Mouse (Mus musculus) bone marrow, adult 2 months (tissue): ENCODE data around the gene Fam241b. TPM values are rescaled to one million over a fixed set of nuclear protein-coding genes. Genes with fewer than 3 reads are reported as not detected.
A peak's percentile ranks its signal among the peaks of the same experiment; 100 is the strongest.

Source experiments
- H3K27ac ChIP-seq: fragments of 200-500 bp; 2 replicates; pipeline ENCODE4 v1.5.1; 2012; ENCODE audit warnings: low read depth, mild to moderate bottlenecking, control low read depth, inconsistent platforms, low read length; ENCODE audit not compliant: control insufficient read depth, poor library complexity, insufficient read depth
- H3K4me1 ChIP-seq: fragments of 200-500 bp; 2 replicates; pipeline ENCODE4 v1.6.1; 2011; ENCODE audit warnings: low read length; ENCODE audit not compliant: control insufficient read depth, insufficient read depth
- H3K4me3 ChIP-seq: fragments of 200-500 bp; replicated peaks from 2 replicates; pipeline ENCODE3; 2011; ENCODE audit warnings: mild to moderate bottlenecking, low read depth, low read length, control low read depth; ENCODE audit not compliant: control insufficient read depth
- CTCF ChIP-seq: fragments of 200-500 bp; IDR thresholded peaks from 2 replicates; pipeline ENCODE4 v1.5.1; 2011; ENCODE audit warnings: low read length, control low read depth; ENCODE audit not compliant: control insufficient read depth, insufficient read depth
- POLR2A ChIP-seq: fragments of 200-500 bp; IDR thresholded peaks from 2 replicates; pipeline ENCODE4 v1.6.1; 2011; ENCODE audit warnings: low read depth, mild to moderate bottlenecking, control low read depth, low read length, borderline replicate concordance; ENCODE audit not compliant: control insufficient read depth
- WGBS: fragments of 180-500 bp; shearing (Covaris S2); methylation state at CpG from one replicate; pipeline ENCODE4 v1.1.7; 2018; 5-methylcytosine and 5-hydroxymethylcytosine counted together
- polyA plus RNA-seq: library from polyadenylated mRNA; stranded (reverse); fragments of >200 nt; gene quantifications from 2 replicates; pipeline ENCODE4 v1.2.4, GENCODE M21; 2011; ENCODE audit warnings: low replicate concordance; ENCODE audit not compliant: missing spikeins, insufficient read depth, insufficient read length

Fam241b gene
- polyA plus RNA-seq, 1 experiment: 2.0 TPM

GRCm38 (mm10) chr10:62138040-62138439 lies 5.7 kb downstream of the Fam241b start:
- no peak overlapping the region for H3K4me3 ChIP-seq
- H3K4me1 ChIP-seq: no peaks in the 10 kb centered on the region
- 33% methylated on average over 3 of the region's 3 CpGs for WGBS
- H3K27ac ChIP-seq: no peak overlapping the region
- TF ChIP-seq CTCF (no peak), POLR2A (no peak)

- Histone ChIP-seq H3K4me1 (no peaks in the 10 kb centered on the region; the same call in 1 of the 2 replicates), H3K27ac (no peak overlapping the region), H3K4me3 (no peak overlapping the region)
- TF ChIP-seq CTCF (no peak), POLR2A (no peak)
- 12% methylated on average over 4 of the region's 4 CpGs for WGBS
Observed at GRCm38 (mm10) chr10:62137150-62137549, 6.6 kb downstream of the Fam241b start.

GRCm38 (mm10) chr10:62135696-62136470 lies 7.8 kb downstream of the Fam241b start:
- no peak for TF ChIP-seq CTCF
- TF ChIP-seq POLR2A: no peak
- no peak overlapping the region for H3K27ac ChIP-seq
- H3K4me1 ChIP-seq: no peaks in the 10 kb centered on the region; the same call in 1 of the 2 replicates
- no peak overlapping the region for H3K4me3 ChIP-seq
- WGBS: 11% methylated on average over 8 of the region's 8 CpGs

- no peak within 1 kb of the TSS for H3K4me3 ChIP-seq
- WGBS: 2% methylated on average over 29 of the region's 29 CpGs
- no peaks in the 10 kb centered on the region; the same call in 1 of the 2 replicates for H3K4me1 ChIP-seq
- TF ChIP-seq POLR2A: no peak
- TF ChIP-seq CTCF: no peak
- H3K27ac ChIP-seq: no peak within 1 kb of the TSS
Observed at GRCm38 (mm10) chr10:62132691-62133281, 10.9 kb downstream of the Fam241b start, which contains the start of gene Neurog3. Gene Neurog3 (plus strand): TSS chr10:62133090.

GRCm38 (mm10) chr10:62128316-62128951 lies 15.3 kb downstream of the Fam241b start:
- H3K4me3 ChIP-seq: no peak overlapping the region
- TF ChIP-seq CTCF (no peak), POLR2A (no peak)

GRCm38 (mm10) chr10:62127711-62128231 lies 15.9 kb downstream of the Fam241b start:
- H3K4me1 ChIP-seq: no peaks in the 10 kb centered on the region; the same call in 1 of the 2 replicates
- H3K27ac ChIP-seq: no peak overlapping the region
- WGBS: 32% methylated on average over 21 of the region's 21 CpGs
- TF ChIP-seq POLR2A: no peak
- no peak for TF ChIP-seq CTCF
- no peak overlapping the region for H3K4me3 ChIP-seq

More at GRCm38 (mm10) chr10:62128316-62128951, 15.3 kb downstream of the Fam241b start:
- 6% methylated on average over 32 of the region's 32 CpGs for WGBS
- Histone ChIP-seq H3K4me1 (no peaks in the 10 kb centered on the region; the same call in 1 of the 2 replicates), H3K27ac (no peak overlapping the region)

- Histone ChIP-seq H3K27ac (no peak overlapping the region), H3K4me3 (no peak overlapping the region), H3K4me1 (no peaks in the 10 kb centered on the region)
- TF ChIP-seq CTCF (peak; percentile 55), POLR2A (no peak)
- 42% methylated on average over 6 of the region's 6 CpGs for WGBS
Observed at GRCm38 (mm10) chr10:62127137-62127536, 16.6 kb downstream of the Fam241b start.
